Mouse (Mus musculus): ENCODE data around the gene Ptma. TPM values are rescaled to one million over a fixed set of nuclear protein-coding genes. Genes with fewer than 3 reads are reported as not detected.

Gene Ptma
- total and polyA plus RNA-seq, 2 experiments from 2014 or later: 399 to 597 TPM

- Histone ChIP-seq H3K4me3 (ENCODE audit: low read depth, low read length) (no peak overlapping the region), H3K27me3 (ENCODE audit: control insufficient read depth, insufficient read depth, low read length) (no peaks in the 10 kb centered on the region), H3K36me3 (replicated peaks; ENCODE audit: control insufficient read depth, insufficient read depth, low read length) (no peaks in the 10 kb centered on the region), H3K9me3 (replicated peaks; ENCODE audit: control insufficient read depth, low read length) (no peaks in the 10 kb centered on the region), H3K4me2 (ENCODE audit: low read depth, low read length) (no peak overlapping the region), H3K9ac (replicated peaks; ENCODE audit: low read depth, low read length) (no peak overlapping the region), H3K4me1 (ENCODE audit: control insufficient read depth, insufficient read depth) (peaks cover 40% of the 10 kb centered on the region), H3K27ac (ENCODE audit: low read depth) (peak overlapping the region; percentile 49)
- peak; percentile 95 for TF ChIP-seq CTCF (IDR thresholded peaks at IDR 0.05; ENCODE audit: low read depth)
- TF ChIP-seq EP300 (IDR thresholded peaks at IDR 0.05; ENCODE audit: low read depth): no peak
- DNase-seq (ENCODE audit: low spot score) (peak; percentile 87), ATAC-seq (ENCODE audit: insufficient read depth, low read depth) (peak; percentile 2)
- WGBS: 1% methylated on average over 4 of the region's 4 CpGs
Observed at GRCm38 (mm10) chr1:86501559-86501958, 25.0 kb upstream of the Ptma start.

- no peak for DNase-seq (ENCODE audit: low spot score)
- Histone ChIP-seq H3K27ac (ENCODE audit: low read depth) (peak overlapping the region; percentile 4; the same call in 1 of the 2 replicates), H3K4me3 (ENCODE audit: low read depth, low read length) (no peak overlapping the region), H3K36me3 (replicated peaks; ENCODE audit: control insufficient read depth, insufficient read depth, low read length) (no peaks in the 10 kb centered on the region), H3K9me3 (replicated peaks; ENCODE audit: control insufficient read depth, low read length) (no peaks in the 10 kb centered on the region), H3K27me3 (ENCODE audit: control insufficient read depth, insufficient read depth, low read length) (no peaks in the 10 kb centered on the region), H3K4me1 (ENCODE audit: control insufficient read depth, insufficient read depth) (peaks cover 36% of the 10 kb centered on the region), H3K9ac (replicated peaks; ENCODE audit: low read depth, low read length) (no peak overlapping the region), H3K4me2 (ENCODE audit: low read depth, low read length) (peak overlapping the region; percentile 61; the same call in 1 of the 2 replicates)
- no peak for ATAC-seq (ENCODE audit: insufficient read depth, low read depth)
- 48% methylated on average over 14 of the region's 17 CpGs for WGBS
- TF ChIP-seq CTCF (IDR thresholded peaks at IDR 0.05; ENCODE audit: low read depth) (no peak), EP300 (IDR thresholded peaks at IDR 0.05; ENCODE audit: low read depth) (no peak)
Observed at GRCm38 (mm10) chr1:86502221-86503048, 24.1 kb upstream of the Ptma start.

- no peaks in the 10 kb centered on the region for H3K36me3 ChIP-seq (replicated peaks; ENCODE audit: control insufficient read depth, insufficient read depth, low read length)
- 53% methylated on average over 16 of the region's 16 CpGs for WGBS
Observed at GRCm38 (mm10) chr1:86503165-86503747, 23.3 kb upstream of the Ptma start.

GRCm38 (mm10) chr1:86503906-86504696, 22.4 kb upstream of the Ptma start:
- TF ChIP-seq CTCF (IDR thresholded peaks at IDR 0.05; ENCODE audit: low read depth) (peak; percentile 75), EP300 (IDR thresholded peaks at IDR 0.05; ENCODE audit: low read depth) (peak; percentile 93)

More at GRCm38 (mm10) chr1:86503165-86503747, 23.3 kb upstream of the Ptma start:
- Histone ChIP-seq H3K9ac (replicated peaks; ENCODE audit: low read depth, low read length) (peak overlapping the region; percentile 71; the same call in 1 of the 2 replicates), H3K27me3 (ENCODE audit: control insufficient read depth, insufficient read depth, low read length) (no peaks in the 10 kb centered on the region), H3K27ac (ENCODE audit: low read depth) (peak overlapping the region; percentile 96), H3K9me3 (replicated peaks; ENCODE audit: control insufficient read depth, low read length) (no peaks in the 10 kb centered on the region), H3K4me2 (ENCODE audit: low read depth, low read length) (peak overlapping the region; percentile 61), H3K4me3 (ENCODE audit: low read depth, low read length) (peak overlapping the region; percentile 50), H3K4me1 (ENCODE audit: control insufficient read depth, insufficient read depth) (peaks cover 28% of the 10 kb centered on the region)
- TF ChIP-seq CTCF (IDR thresholded peaks at IDR 0.05; ENCODE audit: low read depth) (no peak), EP300 (IDR thresholded peaks at IDR 0.05; ENCODE audit: low read depth) (no peak)
- ATAC-seq (ENCODE audit: insufficient read depth, low read depth) (no peak), DNase-seq (ENCODE audit: low spot score) (no peak)

GRCm38 (mm10) chr1:86504697-86505421, 21.7 kb upstream of the Ptma start:
- H3K4me1 ChIP-seq (ENCODE audit: control insufficient read depth, insufficient read depth): peaks cover 20% of the 10 kb centered on the region
- DNase-seq (ENCODE audit: low spot score): no peak

More at GRCm38 (mm10) chr1:86503906-86504696, 22.4 kb upstream of the Ptma start:
- ATAC-seq (ENCODE audit: insufficient read depth, low read depth) (peak; percentile 88), DNase-seq (ENCODE audit: low spot score) (peak; percentile 97)
- Histone ChIP-seq H3K4me1 (ENCODE audit: control insufficient read depth, insufficient read depth) (peaks cover 20% of the 10 kb centered on the region), H3K27ac (ENCODE audit: low read depth) (peak overlapping the region; percentile 96), H3K9ac (replicated peaks; ENCODE audit: low read depth, low read length) (peak overlapping the region; percentile 71), H3K4me3 (ENCODE audit: low read depth, low read length) (peak overlapping the region; percentile 50), H3K27me3 (ENCODE audit: control insufficient read depth, insufficient read depth, low read length) (no peaks in the 10 kb centered on the region), H3K9me3 (replicated peaks; ENCODE audit: control insufficient read depth, low read length) (no peaks in the 10 kb centered on the region), H3K4me2 (ENCODE audit: low read depth, low read length) (peak overlapping the region; percentile 61), H3K36me3 (replicated peaks; ENCODE audit: control insufficient read depth, insufficient read depth, low read length) (no peaks in the 10 kb centered on the region)
- under 1% methylated on average over 63 of the region's 64 CpGs for WGBS

More at GRCm38 (mm10) chr1:86504697-86505421, 21.7 kb upstream of the Ptma start:
- no peak for ATAC-seq (ENCODE audit: insufficient read depth, low read depth)
- WGBS: 19% methylated on average over 19 of the region's 19 CpGs
- Histone ChIP-seq H3K4me2 (ENCODE audit: low read depth, low read length) (peak overlapping the region; percentile 61), H3K36me3 (replicated peaks; ENCODE audit: control insufficient read depth, insufficient read depth, low read length) (no peaks in the 10 kb centered on the region), H3K9ac (replicated peaks; ENCODE audit: low read depth, low read length) (peak overlapping the region; percentile 71), H3K27me3 (ENCODE audit: control insufficient read depth, insufficient read depth, low read length) (no peaks in the 10 kb centered on the region), H3K9me3 (replicated peaks; ENCODE audit: control insufficient read depth, low read length) (no peaks in the 10 kb centered on the region), H3K4me3 (ENCODE audit: low read depth, low read length) (peak overlapping the region; percentile 50), H3K27ac (ENCODE audit: low read depth) (peak overlapping the region; percentile 96)
- TF ChIP-seq EP300 (IDR thresholded peaks at IDR 0.05; ENCODE audit: low read depth): no peak
- no peak for TF ChIP-seq CTCF (IDR thresholded peaks at IDR 0.05; ENCODE audit: low read depth)
